Mouse (Mus musculus) myocyte (in vitro differentiated cells): ENCODE measurements around the gene Phox2a. TPM values are rescaled to one million over a fixed set of nuclear protein-coding genes. Genes with fewer than 3 reads are reported as not detected.
A peak's percentile ranks its signal among the peaks of the same experiment; 100 is the strongest.

Experiments
- H3K27me3 ChIP-seq: one replicate; pipeline ENCODE4 v1.6.1; 2011; ENCODE audit not compliant: control insufficient read depth, insufficient read depth, insufficient read length
- H3K36me3 ChIP-seq: one replicate; pipeline ENCODE4 v1.6.1; 2011; ENCODE audit not compliant: control insufficient read depth, insufficient read depth
- H3K4me2 ChIP-seq: one replicate; pipeline ENCODE4 v1.6.1; 2011; ENCODE audit warnings: low read depth, control low read depth
- H3K4me3 ChIP-seq: one replicate; pipeline ENCODE4 v1.5.1; 2011; ENCODE audit warnings: mild to moderate bottlenecking, control low read depth, moderate library complexity
- H3K79me2 ChIP-seq: one replicate; pipeline ENCODE4 v1.6.1; 2011; ENCODE audit not compliant: control insufficient read depth, insufficient read depth
- H3ac ChIP-seq: one replicate; pipeline ENCODE4 v1.6.1; 2011; ENCODE audit not compliant: control insufficient read depth, insufficient read length
- CEBPB ChIP-seq: IDR thresholded peaks from 2 replicates; pipeline ENCODE4 v1.6.1; 2011; ENCODE audit warnings: mild to moderate bottlenecking, moderate library complexity; ENCODE audit not compliant: poor library complexity, insufficient read depth, severe bottlenecking
- E2F4 ChIP-seq: IDR thresholded peaks from one replicate; pipeline ENCODE4 v1.6.1; 2011; ENCODE audit warnings: mild to moderate bottlenecking, control low read depth, moderate library complexity; ENCODE audit not compliant: insufficient read depth
- MAX ChIP-seq: IDR thresholded peaks from one replicate; pipeline ENCODE4 v1.6.1; 2011; ENCODE audit warnings: low read depth, mild to moderate bottlenecking, control low read depth
- MYOD1 ChIP-seq, 3 experiments: IDR thresholded peaks; one replicate each; pipeline ENCODE4 v1.6.1; 2011; ENCODE audit warnings: control low read depth in 2 of 3, low read depth in 2 of 3, mild to moderate bottlenecking in 2 of 3, moderate library complexity in 1 of 3; ENCODE audit not compliant: insufficient read length in 2 of 3, control insufficient read depth in 1 of 3
- MYOG ChIP-seq, 3 experiments: IDR thresholded peaks; one replicate each; pipeline ENCODE4 v1.6.1; 2011; ENCODE audit warnings: control low read depth in 2 of 3, low read depth in 2 of 3, mild to moderate bottlenecking in 2 of 3; ENCODE audit not compliant: insufficient read length in 2 of 3, control insufficient read depth in 1 of 3, insufficient read depth in 1 of 3
- POLR2A ChIP-seq: IDR thresholded peaks from one replicate; pipeline ENCODE4 v1.6.1; 2011; ENCODE audit warnings: low read depth, mild to moderate bottlenecking, control low read depth, moderate library complexity; ENCODE audit not compliant: insufficient read length
- POLR2AphosphoS2 ChIP-seq: IDR thresholded peaks from one replicate; pipeline ENCODE4 v1.6.1; 2011; ENCODE audit warnings: low read depth, control low read depth; ENCODE audit not compliant: insufficient read length
- REST ChIP-seq: IDR thresholded peaks from one replicate; pipeline ENCODE4 v1.6.1; 2011; ENCODE audit warnings: mild to moderate bottlenecking, control low read depth, moderate library complexity; ENCODE audit not compliant: insufficient read depth, insufficient read length
- SRF ChIP-seq: IDR thresholded peaks from one replicate; pipeline ENCODE4 v1.6.1; 2011; ENCODE audit warnings: low read depth; ENCODE audit not compliant: control insufficient read depth, insufficient read length
- TCF12 ChIP-seq: IDR thresholded peaks from one replicate; pipeline ENCODE4 v1.6.1; 2011; ENCODE audit warnings: mild to moderate bottlenecking, control low read depth; ENCODE audit not compliant: poor library complexity, insufficient read depth, severe bottlenecking
- TCF3 ChIP-seq: IDR thresholded peaks from one replicate; pipeline ENCODE4 v1.6.1; 2011; ENCODE audit warnings: low read depth, control low read depth; ENCODE audit not compliant: insufficient read length
- polyA plus RNA-seq: library from polyadenylated mRNA; unstranded; fragments of >200 nt; fragmentation: generic; extraction: Trizol; gene quantifications from one replicate; pipeline ENCODE4 v1.2.1, GENCODE M21; 2012; ENCODE audit warnings: missing spikeins

The Phox2a gene
- polyA plus RNA-seq, 1 experiment: 0.02 TPM

DNA sequence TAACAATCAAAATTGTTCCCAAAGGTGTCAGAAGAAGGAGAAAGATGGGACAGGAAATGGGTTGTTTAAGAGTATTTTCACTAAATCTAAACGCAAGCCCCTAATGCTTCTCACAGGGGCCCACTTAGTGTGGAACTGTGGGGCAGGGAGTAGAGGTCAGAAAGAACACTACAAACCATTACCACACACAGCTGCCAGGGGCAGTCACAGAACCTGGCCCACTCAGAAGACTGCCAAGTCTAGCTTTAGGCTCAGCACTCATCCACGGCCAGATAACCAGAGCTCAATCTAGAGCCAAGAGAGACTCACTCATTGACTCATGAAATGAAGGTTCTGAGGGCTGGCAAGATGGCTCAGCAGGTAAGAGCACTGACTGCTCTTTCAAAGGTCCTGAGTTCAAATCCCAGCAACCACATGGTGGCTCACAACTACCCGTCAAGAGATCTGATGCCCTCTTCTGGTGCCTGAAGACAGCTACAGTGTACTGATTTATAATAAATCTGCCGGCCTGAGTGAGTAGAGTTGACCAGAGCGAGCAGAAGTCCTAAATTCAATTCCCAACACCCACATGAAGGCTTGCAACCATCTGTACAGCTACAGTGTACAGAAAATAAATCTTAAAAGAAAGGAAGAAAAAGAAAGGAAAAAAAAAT is 17.5 kb downstream of the Phox2a start:
- peaks cover 32% of the 10 kb centered on the region for H3K79me2 ChIP-seq

GRCm38 (mm10) chr7:101836271-101837153 is 18.4 kb downstream of the Phox2a start:
- peak overlapping the region; percentile 91 for H3K4me3 ChIP-seq
- TF ChIP-seq POLR2AphosphoS2 (peak; percentile 41), MYOD1 (IDR thresholded peaks at IDR 0.05; ENCODE audit: control insufficient read depth in 1 of 3, insufficient read length in 2 of 3, low read depth in 2 of 3) (no peak), POLR2A (peak; percentile 14)
- H3K79me2 ChIP-seq: peaks cover 32% of the 10 kb centered on the region
- H3K36me3 ChIP-seq: peaks cover 21% of the 10 kb centered on the region
- H3K4me2 ChIP-seq: peak overlapping the region; percentile 80
- peak overlapping the region; percentile 98 for H3ac ChIP-seq
- no peaks in the 10 kb centered on the region for H3K27me3 ChIP-seq

More for the DNA sequence above, 17.5 kb downstream of the Phox2a start:
- Histone ChIP-seq H3K27me3 (no peaks in the 10 kb centered on the region), H3K36me3 (peaks cover 30% of the 10 kb centered on the region), H3K4me2 (peak overlapping the region; percentile 80), H3ac (peak overlapping the region; percentile 98), H3K4me3 (peak overlapping the region; percentile 91)
- TF ChIP-seq MYOG (IDR thresholded peaks at IDR 0.05; ENCODE audit: control insufficient read depth in 1 of 3, insufficient read depth in 1 of 3, insufficient read length in 2 of 3, low read depth in 2 of 3) (peak in 1 of 3 experiments; percentile 22), CEBPB (no peak), E2F4 (no peak), MYOD1 (IDR thresholded peaks at IDR 0.05; ENCODE audit: control insufficient read depth in 1 of 3, insufficient read length in 2 of 3, low read depth in 2 of 3) (peak; percentile 42 to 60 (median 59))

GRCm38 (mm10) chr7:101837154-101837605 is 19.1 kb downstream of the Phox2a start:
- Histone ChIP-seq H3K4me2 (peak overlapping the region; percentile 28), H3K27me3 (no peaks in the 10 kb centered on the region), H3K79me2 (peaks cover 32% of the 10 kb centered on the region), H3K36me3 (peaks cover 14% of the 10 kb centered on the region), H3ac (peak overlapping the region; percentile 98), H3K4me3 (peak overlapping the region; percentile 91)
- TF ChIP-seq SRF (no peak), MAX (no peak), MYOG (IDR thresholded peaks at IDR 0.05; ENCODE audit: control insufficient read depth in 1 of 3, insufficient read depth in 1 of 3, insufficient read length in 2 of 3, low read depth in 2 of 3) (no peak), REST (no peak), CEBPB (no peak), POLR2AphosphoS2 (no peak), E2F4 (no peak)

- H3K36me3 ChIP-seq: peaks cover 7% of the 10 kb centered on the region
- peak within 1 kb of the TSS; percentile 91 for H3K4me3 ChIP-seq
- peaks cover 27% of the 10 kb centered on the region for H3K79me2 ChIP-seq
- H3ac ChIP-seq: peak within 1 kb of the TSS; percentile 98
- peak within 1 kb of the TSS; percentile 85 for H3K4me2 ChIP-seq
- no peak for TF ChIP-seq MAX
- no peak for TF ChIP-seq CEBPB
- peak in 2 of 3 experiments; percentile 66 to 85 for TF ChIP-seq MYOD1 (IDR thresholded peaks at IDR 0.05; ENCODE audit: control insufficient read depth in 1 of 3, insufficient read length in 2 of 3, low read depth in 2 of 3)
- peak in 2 of 3 experiments; percentile 15 to 66 for TF ChIP-seq MYOG (IDR thresholded peaks at IDR 0.05; ENCODE audit: control insufficient read depth in 1 of 3, insufficient read depth in 1 of 3, insufficient read length in 2 of 3, low read depth in 2 of 3)
- TF ChIP-seq TCF3: no peak
- TF ChIP-seq TCF12: peak; percentile 59
- peak; percentile 65 for TF ChIP-seq POLR2AphosphoS2
- peak; percentile 69 for TF ChIP-seq POLR2A
- no peak for TF ChIP-seq REST
- no peaks in the 10 kb centered on the region for H3K27me3 ChIP-seq
Observed at GRCm38 (mm10) chr7:101837606-101838471, 19.7 kb downstream of the Phox2a start, which contains the start of gene Inppl1. Gene Inppl1 (minus strand): TSS chr7:101838229.

GRCm38 (mm10) chr7:101844186-101844585 is 26.1 kb downstream of the Phox2a start:
- TF ChIP-seq SRF (no peak), REST (no peak), MYOG (IDR thresholded peaks at IDR 0.05; ENCODE audit: control insufficient read depth in 1 of 3, insufficient read depth in 1 of 3, insufficient read length in 2 of 3, low read depth in 2 of 3) (no peak)
- H3K79me2 ChIP-seq: no peaks in the 10 kb centered on the region
- no peak overlapping the region for H3K4me3 ChIP-seq
- no peaks in the 10 kb centered on the region for H3K36me3 ChIP-seq
- H3K4me2 ChIP-seq: no peak overlapping the region
- no peak overlapping the region for H3ac ChIP-seq
- H3K27me3 ChIP-seq: no peaks in the 10 kb centered on the region
